Mouse (Mus musculus) liver, adult 2 months (tissue): ENCODE results near the gene Trim44. TPM values are rescaled to one million over a fixed set of nuclear protein-coding genes. Genes with fewer than 3 reads are reported as not detected.

Experiments used
- DNase-seq: peaks from one replicate; pipeline ENCODE4 v3.0.0-alpha.2; 2011; ENCODE audit warnings: low read depth, low spot score; ENCODE audit errors: extremely low read depth
- H3K27ac ChIP-seq: fragments of 200-500 bp; replicated peaks from 2 replicates; pipeline ENCODE4 v1.5.1; 2012; ENCODE audit warnings: low read depth, mild to moderate bottlenecking, control low read depth, inconsistent platforms, low read length; ENCODE audit not compliant: insufficient read depth
- H3K27me3 ChIP-seq: fragments of 200-500 bp; 2 replicates; pipeline ENCODE4 v1.6.1; 2012; ENCODE audit warnings: mild to moderate bottlenecking, moderate library complexity, low read length, inconsistent platforms; ENCODE audit not compliant: control insufficient read depth, insufficient read depth
- H3K36me3 ChIP-seq: fragments of 200-500 bp; 2 replicates; pipeline ENCODE4 v1.6.1; 2012; ENCODE audit warnings: low read length, inconsistent platforms; ENCODE audit not compliant: control insufficient read depth, insufficient read depth
- H3K4me1 ChIP-seq: fragments of 200-500 bp; 2 replicates; pipeline ENCODE4 v1.6.1; 2011; ENCODE audit warnings: low read length; ENCODE audit not compliant: control insufficient read depth, insufficient read depth
- H3K4me3 ChIP-seq: fragments of 200-500 bp; 2 replicates; pipeline ENCODE4 v1.5.1; 2011; ENCODE audit warnings: low read depth, mild to moderate bottlenecking, control low read depth, low read length, moderate library complexity; ENCODE audit not compliant: insufficient read depth
- H3K79me2 ChIP-seq: fragments of 200-500 bp; 2 replicates; pipeline ENCODE4 v1.6.1; 2012; ENCODE audit warnings: inconsistent platforms, mild to moderate bottlenecking, low read length, moderate library complexity; ENCODE audit not compliant: control insufficient read depth, insufficient read depth
- H3K9ac ChIP-seq: fragments of 200-500 bp; 2 replicates; pipeline ENCODE4 v1.6.1; 2012; ENCODE audit warnings: low read depth, mild to moderate bottlenecking, control low read depth, inconsistent platforms, low read length
- CTCF ChIP-seq: fragments of 200-500 bp; IDR thresholded peaks from 2 replicates; pipeline ENCODE4 v1.5.1; 2011; ENCODE audit warnings: low read depth, low read length, control low read depth
- POLR2A ChIP-seq: fragments of 200-500 bp; IDR thresholded peaks from 2 replicates; pipeline ENCODE4 v1.6.1; 2011; ENCODE audit warnings: low read length, control low read depth; ENCODE audit not compliant: insufficient read depth; ENCODE audit errors: extremely low read depth
- WGBS: fragments of 180-500 bp; shearing (Covaris S2); methylation state at CpG from one replicate; pipeline ENCODE4 v1.1.7; 2018; 5-methylcytosine and 5-hydroxymethylcytosine counted together
- polyA plus RNA-seq: library from polyadenylated mRNA; depleted of rRNA; stranded (reverse); fragments of >200 nt; gene quantifications from 2 replicates; pipeline ENCODE4 v1.2.3, GENCODE M21; 2012
- total RNA-seq: library from RNA; depleted of rRNA; stranded (reverse); fragments of >200 nt; gene quantifications from 2 replicates; pipeline ENCODE4 v1.2.3, GENCODE M21; 2014

Trim44 gene
- total and polyA plus RNA-seq, 2 experiments: 10.8 to 13.3 TPM

DNA sequence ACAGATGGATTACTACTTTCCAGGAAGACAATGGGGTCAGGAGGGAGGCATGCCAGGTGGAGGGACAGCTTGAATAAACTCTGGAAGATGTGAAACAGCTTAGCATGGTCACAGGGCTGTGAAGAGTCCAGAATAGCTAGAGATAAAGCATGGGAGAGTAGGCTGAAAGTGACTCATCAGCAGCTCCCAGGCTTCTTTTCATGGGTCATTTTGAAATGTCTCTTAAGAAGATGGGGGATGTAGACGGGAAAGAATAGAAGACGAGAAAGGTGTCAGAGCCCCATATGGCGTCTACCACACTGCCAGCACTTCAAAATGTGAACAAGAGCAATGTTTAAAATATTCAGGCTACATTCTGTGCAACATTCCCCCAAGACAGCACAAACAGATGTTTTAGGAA is 91.1 kb downstream of the Trim44 start:
- Histone ChIP-seq H3K4me3 (no peak overlapping the region), H3K27me3 (no peaks in the 10 kb centered on the region), H3K27ac (no peak overlapping the region), H3K79me2 (no peaks in the 10 kb centered on the region), H3K36me3 (no peaks in the 10 kb centered on the region), H3K4me1 (no peaks in the 10 kb centered on the region), H3K9ac (no peak overlapping the region)
- 94% methylated on average over 3 of the region's 3 CpGs for WGBS
- TF ChIP-seq POLR2A (no peak), CTCF (no peak)
- DNase-seq: no peak

DNA sequence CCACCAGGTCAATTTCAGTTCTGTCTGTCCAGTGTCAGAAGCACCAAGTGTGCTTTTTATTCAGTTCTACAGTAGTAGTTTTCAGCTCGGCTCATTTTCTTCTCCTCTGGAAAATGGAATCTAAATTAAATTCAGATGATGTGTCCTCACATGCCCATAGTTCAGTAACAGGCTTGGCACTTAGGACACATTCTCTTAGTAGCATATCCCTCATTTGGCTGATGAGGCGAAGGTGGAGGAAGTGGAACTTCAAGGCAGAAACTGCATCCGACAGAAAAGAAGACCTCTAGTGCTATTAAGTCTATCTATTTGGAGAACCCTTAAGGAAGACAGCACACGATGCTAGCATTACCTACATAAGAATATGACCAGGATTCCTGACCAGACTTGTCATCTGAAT is 92.5 kb downstream of the Trim44 start:
- Histone ChIP-seq H3K4me1 (no peaks in the 10 kb centered on the region), H3K79me2 (no peaks in the 10 kb centered on the region), H3K36me3 (no peaks in the 10 kb centered on the region), H3K4me3 (no peak overlapping the region), H3K9ac (no peak overlapping the region), H3K27ac (no peak overlapping the region), H3K27me3 (no peaks in the 10 kb centered on the region)
- 94% methylated on average over 4 of the region's 4 CpGs for WGBS
- TF ChIP-seq CTCF: no peak
- TF ChIP-seq POLR2A: no peak
- no peak for DNase-seq

DNA sequence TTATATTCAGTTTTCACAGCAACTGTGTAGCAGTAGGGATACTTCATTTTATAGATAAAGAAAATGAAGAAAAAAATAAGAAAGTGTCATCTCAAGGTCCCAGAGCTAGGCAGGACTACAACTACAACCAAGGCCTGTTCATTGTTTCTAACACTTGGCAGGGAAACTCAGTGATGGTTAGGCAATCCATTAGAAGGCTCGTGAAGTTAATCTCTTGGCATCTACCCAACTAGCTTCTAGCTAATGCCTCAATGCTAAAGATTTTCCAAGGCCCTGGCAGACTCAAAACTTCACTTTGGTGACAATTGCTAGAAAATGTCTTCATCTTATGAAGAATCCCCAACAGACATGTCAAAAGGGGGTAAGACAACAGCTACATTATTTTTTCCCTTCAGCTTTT is 93.0 kb downstream of the Trim44 start:
- Histone ChIP-seq H3K79me2 (no peaks in the 10 kb centered on the region; the same call in 1 of the 2 replicates), H3K9ac (no peak overlapping the region), H3K36me3 (no peaks in the 10 kb centered on the region), H3K4me3 (no peak overlapping the region), H3K27me3 (no peaks in the 10 kb centered on the region), H3K27ac (no peak overlapping the region), H3K4me1 (no peaks in the 10 kb centered on the region)
- TF ChIP-seq CTCF: no peak
- no peak for TF ChIP-seq POLR2A
- DNase-seq: peak; percentile 63
- WGBS: 6% methylated on average over 1 of the region's 1 CpGs

DNA sequence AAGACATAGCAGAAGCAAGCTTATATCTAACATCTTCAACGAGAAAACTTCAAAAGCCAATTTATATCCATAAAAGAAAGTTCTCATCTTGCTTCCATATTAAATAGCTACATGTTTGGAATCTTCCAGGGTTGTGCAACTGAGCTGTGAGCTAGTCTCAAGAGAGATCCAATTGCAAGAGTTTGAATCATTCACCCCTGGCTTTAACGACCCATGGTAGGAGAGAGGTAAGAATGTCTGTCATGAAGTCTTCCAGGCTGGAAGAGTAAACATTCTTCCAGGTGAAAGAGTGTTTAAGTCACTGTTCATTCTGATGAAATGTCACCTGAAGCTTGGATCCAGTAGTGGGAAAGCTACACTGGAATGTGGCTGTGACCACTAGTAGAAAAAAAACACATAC is 93.6 kb downstream of the Trim44 start:
- no peak for DNase-seq
- Histone ChIP-seq H3K36me3 (no peaks in the 10 kb centered on the region), H3K27me3 (no peaks in the 10 kb centered on the region), H3K4me1 (no peaks in the 10 kb centered on the region), H3K4me3 (no peak overlapping the region), H3K9ac (no peak overlapping the region), H3K27ac (no peak overlapping the region), H3K79me2 (no peaks in the 10 kb centered on the region; the same call in 1 of the 2 replicates)
- 71% methylated on average over 2 of the region's 2 CpGs for WGBS
- TF ChIP-seq CTCF (no peak), POLR2A (no peak)

DNA sequence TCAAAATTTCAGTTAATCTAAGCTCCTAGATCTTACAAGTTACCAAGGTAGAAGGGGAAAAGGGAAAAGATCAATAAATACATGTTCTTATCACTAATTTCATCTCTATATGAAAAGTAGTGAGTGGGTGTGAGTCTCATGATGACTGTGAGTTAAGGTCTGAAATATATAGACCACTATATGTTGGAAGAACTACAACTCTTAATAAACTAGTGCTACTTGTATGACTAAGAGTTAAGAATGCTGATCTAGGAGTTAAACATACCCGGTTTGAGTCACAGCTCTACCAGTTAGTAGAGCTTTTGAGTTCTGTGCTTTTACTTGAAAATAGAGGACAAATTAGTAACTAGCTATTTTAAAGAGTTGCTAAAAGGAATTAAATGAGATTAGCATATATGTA is 94.7 kb downstream of the Trim44 start:
- no peak overlapping the region for H3K4me3 ChIP-seq
- TF ChIP-seq POLR2A (no peak), CTCF (no peak)
- no peaks in the 10 kb centered on the region for H3K4me1 ChIP-seq
- no peak for DNase-seq
- WGBS: 100% methylated on average over 1 of the region's 1 CpGs
- no peaks in the 10 kb centered on the region for H3K36me3 ChIP-seq
- H3K9ac ChIP-seq: no peak overlapping the region
- no peaks in the 10 kb centered on the region; the same call in 1 of the 2 replicates for H3K79me2 ChIP-seq
- no peak overlapping the region for H3K27ac ChIP-seq
- no peaks in the 10 kb centered on the region for H3K27me3 ChIP-seq

DNA sequence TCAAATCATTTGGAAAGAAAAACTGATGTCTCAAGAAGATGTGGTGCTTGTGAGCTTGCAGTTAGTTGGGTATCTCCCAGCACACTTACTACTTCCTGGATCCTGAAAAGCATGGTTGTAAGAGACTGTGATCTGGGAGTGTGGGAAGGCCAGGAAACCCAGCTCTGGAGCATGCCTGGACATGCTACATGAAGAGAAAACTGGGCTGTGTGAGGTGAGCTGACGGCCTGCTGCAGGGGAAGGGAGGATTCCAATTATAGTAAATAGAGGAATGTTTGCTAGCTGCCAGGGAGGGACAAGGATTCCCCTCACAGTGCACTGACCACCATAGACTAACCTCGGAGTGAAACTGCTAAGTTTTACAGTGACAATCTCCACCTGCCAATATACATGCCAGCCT is 104.4 kb downstream of the Trim44 start:
- TF ChIP-seq POLR2A (no peak), CTCF (no peak)
- H3K36me3 ChIP-seq: peaks cover 2% of the 10 kb centered on the region; the same call in 1 of the 2 replicates
- no peaks in the 10 kb centered on the region for H3K79me2 ChIP-seq
- H3K27me3 ChIP-seq: no peaks in the 10 kb centered on the region
- H3K4me3 ChIP-seq: no peak overlapping the region
- no peak overlapping the region for H3K9ac ChIP-seq
- no peaks in the 10 kb centered on the region; the same call in 1 of the 2 replicates for H3K4me1 ChIP-seq
- 66% methylated on average over 2 of the region's 2 CpGs for WGBS
- no peak overlapping the region for H3K27ac ChIP-seq
- no peak for DNase-seq
